Mouse (Mus musculus) cerebellum, adult 11-12 months (tissue): ENCODE measurements at regions not wholly inside any gene's neighbourhood (a gene's known extent, or its start where the extent isn't known, plus 50 kb on each side); places are given as distances from the start of the nearest gene placed in this dataset.

ENCODE experiments used
- DNase-seq: peaks from one replicate; pipeline ENCODE4 v3.0.0; 2022

DNA sequence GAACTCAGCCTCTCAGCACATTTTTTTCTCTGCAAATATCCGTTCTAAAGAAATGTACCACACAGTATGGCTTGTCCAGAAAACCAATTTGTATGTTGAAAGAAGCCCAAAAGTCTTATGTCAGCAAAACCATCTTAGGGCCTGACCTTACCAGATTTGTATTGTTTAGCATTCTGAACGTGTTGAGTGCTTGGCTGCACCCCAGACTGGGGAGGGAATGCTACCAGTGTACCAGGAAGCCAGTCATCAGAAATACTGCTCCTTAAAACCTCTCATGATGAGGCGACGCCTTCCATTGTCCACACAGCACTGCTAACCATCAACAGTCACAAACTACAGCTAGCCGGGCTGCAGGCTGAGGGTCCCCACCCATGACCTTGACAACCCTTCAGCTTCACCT is 148.3 kb upstream of the Irx5 start:
- no peak for DNase-seq

DNA sequence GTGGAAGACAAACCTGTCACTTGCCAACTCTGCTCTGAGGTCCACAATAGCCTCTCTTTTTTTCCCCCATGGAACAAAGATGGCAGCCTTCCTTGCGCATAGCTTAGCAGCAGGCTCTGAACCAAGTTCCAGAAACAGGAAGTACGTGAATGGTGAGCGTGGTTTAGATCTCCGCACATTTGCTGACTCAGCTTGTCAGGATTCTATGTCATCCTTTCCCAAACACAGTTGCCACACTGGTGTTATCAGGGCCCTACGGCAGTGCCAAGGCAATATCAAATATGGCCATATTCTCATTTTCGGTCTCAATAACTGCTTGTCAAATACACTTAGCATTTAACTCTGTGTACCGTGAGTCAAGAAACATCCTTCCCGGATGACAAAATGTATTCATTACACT is 161.8 kb upstream of the Irx5 start:
- DNase-seq: no peak

DNA sequence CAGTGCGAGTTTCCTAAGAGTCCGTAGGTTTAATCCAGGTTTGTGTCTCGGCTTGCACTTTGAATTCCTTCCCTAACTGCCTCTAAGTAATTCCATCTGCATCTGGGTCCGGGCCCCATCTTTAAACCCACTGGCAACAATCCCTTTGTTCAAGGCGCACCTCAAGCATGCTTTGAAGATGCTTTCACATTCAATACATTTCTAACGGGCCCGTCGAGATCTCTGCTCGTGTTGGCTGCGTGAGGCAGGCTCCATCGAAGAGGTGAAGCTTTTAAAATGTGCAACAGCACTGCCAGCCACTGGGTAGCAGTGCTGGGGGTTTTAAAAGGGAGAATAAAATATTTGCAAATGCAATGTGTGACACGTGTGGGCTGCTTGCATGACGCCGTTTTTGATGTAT is 163.4 kb upstream of the Irx5 start:
- DNase-seq: no peak

DNA sequence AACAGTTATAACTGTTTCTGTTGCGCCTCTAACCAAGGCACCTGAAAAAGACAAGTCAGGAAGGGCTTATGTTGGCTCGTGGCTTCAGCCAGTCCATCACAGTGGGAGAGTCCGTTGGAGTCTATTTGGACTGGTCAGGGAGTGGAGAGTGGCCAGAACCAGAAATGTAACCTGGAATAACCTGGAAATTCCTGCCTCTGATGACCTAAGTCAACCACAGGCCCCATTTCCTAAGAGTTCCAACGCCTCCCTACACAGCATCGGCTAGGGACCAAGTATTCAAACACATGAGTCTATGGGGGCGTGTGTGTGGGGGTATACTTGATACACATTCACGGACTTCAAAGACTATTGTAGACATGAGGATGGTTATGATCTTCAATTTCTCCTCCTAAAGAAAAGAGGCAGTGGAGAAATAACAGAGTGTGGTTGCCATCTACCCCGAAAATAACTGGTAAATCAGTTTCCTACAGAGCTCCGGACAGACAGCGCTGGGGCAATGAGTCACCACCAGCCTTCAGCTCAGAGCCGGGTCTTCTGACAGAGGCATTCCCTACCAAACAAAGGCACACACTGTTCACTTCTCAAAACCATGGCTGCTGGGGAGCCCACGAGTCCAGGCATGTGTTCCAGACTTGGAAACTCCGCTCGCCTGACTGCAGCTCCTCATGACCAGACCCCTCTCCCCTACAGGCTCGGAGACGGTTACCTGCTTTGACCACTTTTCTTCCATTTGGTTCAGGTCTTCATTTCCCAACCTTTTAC is 167.0 kb upstream of the Irx5 start:
- DNase-seq: no peak

DNA sequence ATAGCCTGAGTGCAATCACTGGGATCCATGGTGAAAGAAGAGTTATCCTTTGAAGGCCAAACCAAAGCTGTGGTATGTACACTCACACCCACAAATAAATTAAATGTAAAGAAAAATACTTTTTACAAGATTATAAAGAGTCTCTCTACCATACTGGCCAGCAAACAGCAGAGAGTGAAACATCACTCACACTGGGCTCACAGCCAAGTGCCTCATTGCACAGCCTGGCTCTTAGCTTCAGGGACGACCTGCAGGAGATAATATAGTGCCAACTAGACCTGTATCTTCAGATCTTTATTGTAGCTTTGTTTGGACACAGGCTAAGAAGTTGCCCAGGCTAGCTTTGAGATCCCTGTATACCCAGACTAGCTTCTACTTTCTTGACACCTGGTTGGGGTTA is 174.1 kb upstream of the Irx5 start:
- DNase-seq: no peak

DNA sequence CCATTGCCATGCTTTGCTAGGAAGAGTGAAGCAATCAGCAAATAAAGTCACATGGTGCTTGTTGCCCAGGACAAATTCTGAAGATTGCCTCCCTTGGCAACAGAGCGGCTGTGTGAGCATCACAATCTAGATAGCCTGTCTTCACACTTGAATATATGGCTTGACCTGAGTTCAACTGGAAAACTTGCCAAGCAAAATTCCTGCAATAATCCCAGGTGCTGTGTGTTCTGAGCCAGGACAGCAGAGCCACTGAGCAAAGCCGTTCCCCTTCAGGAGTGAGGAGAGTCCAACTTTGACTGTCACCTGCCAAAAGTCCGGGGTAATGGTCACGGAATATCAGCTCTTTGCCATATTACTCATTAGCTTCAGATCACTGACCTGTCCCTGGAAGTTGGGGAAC is 176.8 kb upstream of the Irx5 start:
- DNase-seq: no peak

DNA sequence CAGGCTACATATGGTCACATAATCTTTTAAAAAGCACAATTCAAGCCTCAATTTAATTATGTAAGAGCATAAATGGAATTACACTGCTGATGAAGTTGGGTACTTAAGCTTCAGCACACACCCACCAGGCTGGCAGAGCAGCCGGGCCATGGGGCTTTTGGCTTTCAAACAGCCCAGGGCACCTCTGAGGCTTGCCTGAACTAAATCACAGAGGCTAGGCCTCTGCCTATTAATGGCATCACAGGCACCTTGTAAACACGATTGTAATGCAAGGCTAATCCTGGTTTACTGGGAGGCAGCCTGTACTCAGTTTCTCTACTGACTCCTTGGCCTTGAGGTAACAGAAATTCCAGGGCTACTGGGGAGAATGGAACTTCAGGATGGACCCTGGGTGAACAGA is 178.1 kb upstream of the Irx5 start:
- no peak for DNase-seq

DNA sequence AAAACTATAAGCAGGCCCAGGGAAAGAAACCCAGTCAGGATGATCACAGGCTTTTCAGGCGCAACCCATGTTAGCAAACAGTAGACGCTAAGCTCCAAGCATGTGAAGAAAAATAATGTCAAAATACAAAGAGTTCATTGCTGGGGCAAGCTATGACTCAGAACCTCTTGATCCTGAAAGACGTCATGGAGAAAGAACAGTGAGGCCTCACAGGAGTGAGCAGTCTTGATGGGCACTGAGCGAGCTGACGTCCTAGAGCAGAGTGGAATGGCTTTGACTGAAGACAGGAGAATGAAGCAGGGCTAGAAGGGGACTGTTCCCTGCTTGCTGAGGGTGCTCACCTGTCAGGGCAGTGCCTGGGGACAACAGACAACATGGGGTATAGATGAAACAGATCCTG is 181.3 kb upstream of the Irx5 start:
- DNase-seq: no peak

DNA sequence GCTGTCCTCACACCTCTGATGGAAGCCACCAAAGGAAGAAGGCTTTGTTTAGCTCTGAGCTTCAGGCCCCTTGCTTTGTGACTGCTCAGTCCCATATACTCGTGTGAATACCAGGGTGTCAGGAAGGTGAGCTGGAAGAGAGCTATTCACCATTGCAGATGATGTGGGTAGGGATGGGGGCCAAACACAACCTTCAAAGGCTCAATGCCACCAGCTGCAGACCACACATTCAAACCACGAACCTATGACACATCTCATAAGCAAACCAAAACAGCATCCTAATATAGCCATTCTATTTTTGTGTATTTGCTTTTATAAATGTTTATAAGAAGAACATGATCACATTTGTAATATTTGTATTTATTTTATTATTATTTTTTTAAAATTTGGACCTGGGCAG is 183.3 kb upstream of the Irx5 start:
- no peak for DNase-seq

DNA sequence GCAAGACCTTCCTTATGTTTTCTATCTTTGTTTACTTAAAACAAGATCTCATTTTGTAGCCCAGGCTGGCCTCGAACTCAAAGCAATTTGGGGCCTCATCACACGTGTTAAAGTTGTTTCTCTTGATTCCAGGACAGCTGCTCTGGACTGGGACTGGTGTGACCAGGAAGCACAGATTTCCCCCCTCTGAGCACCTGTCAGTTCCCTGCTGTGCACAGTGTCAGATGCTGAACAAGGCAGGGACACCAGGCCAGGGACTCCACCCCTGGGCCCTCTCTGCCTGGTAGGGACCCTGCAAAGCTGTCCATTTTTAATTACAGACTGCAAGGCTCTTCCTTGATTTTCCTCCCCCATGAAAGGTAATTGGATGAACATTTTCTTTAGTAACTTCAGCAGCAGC is 185.8 kb upstream of the Irx5 start:
- DNase-seq: no peak

DNA sequence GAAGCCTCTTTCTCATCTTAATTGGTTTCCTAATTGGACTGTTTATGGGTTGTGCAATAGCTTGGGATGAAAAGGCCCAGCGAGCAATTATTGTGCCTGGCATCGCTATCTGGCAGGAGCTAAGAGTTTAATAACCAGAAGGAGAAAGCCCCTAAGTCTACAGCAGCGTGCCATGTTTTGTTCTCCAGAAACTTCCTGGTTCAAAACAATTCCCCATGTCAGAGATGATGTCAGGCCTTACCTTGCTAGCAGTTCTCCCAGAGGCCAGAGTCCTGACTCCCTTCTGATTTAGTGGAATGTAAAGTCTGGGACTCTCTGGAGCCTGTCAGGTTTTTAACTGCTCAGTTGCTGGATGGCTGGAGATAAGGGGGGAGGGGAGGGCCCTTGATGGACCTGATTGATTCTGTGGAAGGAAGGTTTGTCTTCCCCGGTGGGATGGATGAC is 190.1 kb upstream of the Irx5 start:
- no peak for DNase-seq

DNA sequence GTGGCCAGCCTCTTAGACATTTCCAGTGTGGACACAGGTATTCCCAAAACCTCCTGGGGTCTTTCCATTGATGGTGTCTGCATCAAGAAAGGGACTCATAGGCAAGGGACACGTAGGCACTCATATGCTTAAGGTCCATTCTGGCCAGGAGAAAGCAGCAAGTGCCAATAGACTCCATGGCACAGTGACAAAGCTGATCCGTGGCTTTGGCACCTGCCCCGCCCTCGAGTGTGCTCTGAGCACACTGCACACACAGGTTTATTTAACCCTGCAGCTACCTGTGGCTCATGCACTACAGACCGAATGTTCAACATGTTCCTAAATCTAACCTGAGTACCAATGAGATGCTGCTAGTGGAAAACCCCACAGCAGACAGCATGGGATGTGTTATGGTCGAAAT is 192.1 kb upstream of the Irx5 start:
- no peak for DNase-seq

DNA sequence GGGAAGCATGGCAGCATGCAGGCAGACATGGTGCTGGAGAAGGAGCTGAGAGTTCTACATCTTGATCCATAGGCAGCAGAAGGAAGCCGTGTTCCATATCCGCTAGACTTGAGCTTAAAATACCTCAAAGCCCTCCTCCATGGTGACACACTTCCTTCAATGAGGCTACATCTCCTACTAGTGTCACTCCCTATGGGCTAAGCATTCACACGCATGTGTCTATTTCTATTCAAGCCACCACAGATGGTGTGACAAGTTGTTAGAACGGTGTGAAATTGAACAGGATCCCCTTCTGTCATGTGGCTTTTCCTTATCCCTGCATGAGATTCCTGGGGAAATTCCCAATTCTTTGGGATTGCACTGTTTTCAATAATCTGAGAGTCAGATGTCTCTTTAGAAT is 192.9 kb upstream of the Irx5 start:
- no peak for DNase-seq

DNA sequence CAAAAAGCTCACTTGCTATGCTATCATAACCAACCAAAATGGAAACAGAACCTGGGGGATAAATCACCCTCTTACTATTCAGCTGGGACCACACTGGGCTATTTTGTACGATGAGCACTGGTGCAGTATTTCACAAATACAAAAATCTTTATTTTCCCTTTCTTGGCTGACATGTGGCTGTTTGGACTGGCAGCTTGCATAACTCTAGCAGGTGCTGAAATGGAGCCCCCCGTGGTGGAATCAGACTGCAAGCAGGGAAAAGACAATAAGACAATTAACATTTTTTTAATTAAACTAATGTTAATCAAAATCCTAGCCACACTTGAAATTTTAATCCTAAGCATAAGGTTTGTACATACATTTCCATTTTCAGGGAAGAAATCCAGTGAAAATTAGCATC is 196.4 kb upstream of the Irx5 start:
- no peak for DNase-seq

DNA sequence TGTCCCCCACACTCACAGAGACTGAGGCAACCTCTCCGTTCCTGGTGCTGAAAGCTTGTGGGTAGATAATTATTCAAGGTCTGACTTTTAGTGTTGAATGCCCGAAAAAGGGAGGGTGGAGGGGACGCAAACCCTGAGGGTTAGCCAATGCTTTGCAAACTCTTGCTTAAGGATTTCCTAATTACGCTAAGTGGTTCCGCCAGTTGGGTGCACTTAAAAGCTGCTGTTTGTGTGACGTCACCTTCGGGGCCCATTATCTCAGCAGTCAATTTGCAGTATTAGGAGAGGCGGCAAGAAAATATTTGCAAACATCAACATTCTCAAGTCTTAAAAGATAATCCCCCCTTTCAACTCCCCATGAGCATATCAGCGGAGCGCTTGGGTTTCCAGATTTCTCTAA is 199.2 kb upstream of the Irx5 start:
- no peak for DNase-seq

DNA sequence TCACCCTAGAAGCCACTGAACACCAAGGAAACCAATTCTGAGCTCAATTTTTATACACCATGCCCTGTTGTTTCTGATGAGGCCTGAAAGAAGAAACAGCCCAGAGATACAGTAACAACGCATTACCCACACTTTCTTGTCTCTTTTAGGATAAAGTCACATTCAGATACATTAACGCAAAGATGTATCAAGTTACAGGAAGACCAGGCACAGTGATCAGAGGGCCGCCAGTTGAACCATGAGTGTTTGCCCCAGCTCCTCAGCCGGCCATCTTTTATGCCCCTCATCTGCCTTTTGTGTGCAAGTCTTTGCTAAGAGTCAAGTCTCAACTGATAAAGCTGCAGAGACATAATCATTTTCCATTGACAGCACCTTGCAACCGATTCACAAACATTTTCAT is 204.9 kb upstream of the Irx5 start:
- DNase-seq: no peak

DNA sequence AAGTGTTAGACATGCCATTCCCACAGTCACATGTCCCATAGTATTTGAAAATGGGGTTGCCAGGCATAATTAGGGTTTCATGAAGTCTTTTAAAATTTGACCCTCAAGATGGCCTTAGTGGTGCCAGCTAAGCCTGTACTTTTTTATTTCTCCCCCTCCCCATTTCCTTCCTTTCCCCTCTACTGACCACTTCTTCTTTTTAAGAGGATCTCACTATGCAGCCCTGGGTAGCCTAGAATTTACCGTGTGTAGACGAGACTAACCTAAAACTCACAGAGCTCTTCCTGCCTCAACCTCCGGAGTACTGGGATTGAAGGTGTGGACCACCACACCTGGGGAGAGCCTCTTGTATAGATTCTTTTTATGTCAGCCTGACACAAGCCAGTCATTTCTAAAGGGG is 209.8 kb upstream of the Irx5 start:
- no peak for DNase-seq

DNA sequence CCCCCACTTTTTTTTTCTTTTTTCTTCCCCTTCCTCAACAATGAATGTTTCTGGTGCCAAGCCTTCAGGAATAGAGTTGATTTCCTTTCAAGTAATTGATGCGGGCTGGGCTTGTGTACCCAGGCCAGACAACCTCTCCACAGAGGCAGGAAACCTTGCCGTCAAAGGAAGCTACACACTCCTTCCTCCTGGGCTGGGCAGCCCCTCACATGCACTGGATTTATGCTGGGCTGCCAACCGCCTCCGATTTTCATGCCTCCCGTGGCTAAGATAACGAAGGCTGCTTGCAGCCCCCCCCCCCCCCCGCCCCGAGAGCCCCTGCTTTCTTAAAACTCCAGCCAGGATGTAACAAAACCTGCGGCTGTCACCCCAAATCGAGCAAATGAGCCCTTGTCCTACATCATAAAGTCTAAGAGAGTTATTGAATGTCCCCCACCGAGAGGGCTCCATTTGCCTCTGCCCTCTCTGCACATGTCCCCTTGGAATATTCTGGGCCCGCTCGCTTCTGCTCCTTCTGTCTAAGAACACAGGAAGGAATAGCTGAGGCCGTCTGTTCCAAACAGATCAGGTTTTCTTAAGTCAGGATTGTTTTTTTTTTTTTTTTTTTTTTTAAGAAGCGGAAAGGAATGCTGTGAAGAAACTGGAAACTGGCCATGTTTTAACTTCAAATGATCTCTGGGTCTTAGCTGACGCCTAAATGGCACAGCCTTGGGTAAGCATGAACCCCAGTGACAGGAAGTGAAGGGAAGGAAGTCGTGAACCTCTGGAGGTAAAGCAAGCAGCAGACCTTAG is 220.1 kb upstream of the Irx5 start:
- no peak for DNase-seq

DNA sequence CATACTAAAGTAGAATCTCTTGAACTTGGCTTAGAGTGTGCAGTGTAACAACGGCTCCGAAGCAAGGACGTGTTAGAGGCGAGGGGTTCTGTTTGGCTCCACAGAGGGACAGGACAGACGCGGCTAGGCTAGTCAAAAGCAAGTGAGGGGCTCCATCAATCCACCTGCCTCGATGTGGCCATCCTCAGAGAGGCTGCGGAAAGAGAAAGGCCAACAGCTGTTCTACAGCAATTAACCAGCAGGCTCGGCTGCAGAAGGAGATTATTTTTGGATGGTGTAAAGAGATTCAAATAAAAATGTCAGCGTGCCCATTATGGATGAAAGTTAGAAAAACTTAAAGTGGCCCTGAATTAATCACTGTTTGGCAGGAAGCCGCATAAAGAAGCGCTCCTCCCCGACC is 221.0 kb upstream of the Irx5 start:
- DNase-seq: no peak

DNA sequence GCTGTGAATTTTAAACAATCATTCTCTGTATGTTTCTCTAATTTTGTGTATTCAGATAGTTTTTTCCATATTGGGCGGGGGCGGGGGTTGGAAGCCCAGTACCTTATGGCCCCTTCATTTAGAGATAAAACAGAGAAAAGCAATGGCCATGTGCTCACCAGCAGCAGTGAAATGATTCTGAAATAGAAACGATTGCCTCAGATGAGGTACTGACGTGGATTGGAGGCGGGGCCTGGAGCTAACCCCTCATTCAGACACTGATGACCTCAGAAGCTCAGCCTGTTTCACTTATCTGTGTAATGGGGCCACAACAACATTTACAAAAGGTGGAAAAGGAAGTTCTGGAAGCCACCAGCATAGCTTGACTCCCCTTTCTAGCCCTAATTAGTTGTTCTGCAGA is 223.0 kb upstream of the Irx5 start:
- DNase-seq: no peak

DNA sequence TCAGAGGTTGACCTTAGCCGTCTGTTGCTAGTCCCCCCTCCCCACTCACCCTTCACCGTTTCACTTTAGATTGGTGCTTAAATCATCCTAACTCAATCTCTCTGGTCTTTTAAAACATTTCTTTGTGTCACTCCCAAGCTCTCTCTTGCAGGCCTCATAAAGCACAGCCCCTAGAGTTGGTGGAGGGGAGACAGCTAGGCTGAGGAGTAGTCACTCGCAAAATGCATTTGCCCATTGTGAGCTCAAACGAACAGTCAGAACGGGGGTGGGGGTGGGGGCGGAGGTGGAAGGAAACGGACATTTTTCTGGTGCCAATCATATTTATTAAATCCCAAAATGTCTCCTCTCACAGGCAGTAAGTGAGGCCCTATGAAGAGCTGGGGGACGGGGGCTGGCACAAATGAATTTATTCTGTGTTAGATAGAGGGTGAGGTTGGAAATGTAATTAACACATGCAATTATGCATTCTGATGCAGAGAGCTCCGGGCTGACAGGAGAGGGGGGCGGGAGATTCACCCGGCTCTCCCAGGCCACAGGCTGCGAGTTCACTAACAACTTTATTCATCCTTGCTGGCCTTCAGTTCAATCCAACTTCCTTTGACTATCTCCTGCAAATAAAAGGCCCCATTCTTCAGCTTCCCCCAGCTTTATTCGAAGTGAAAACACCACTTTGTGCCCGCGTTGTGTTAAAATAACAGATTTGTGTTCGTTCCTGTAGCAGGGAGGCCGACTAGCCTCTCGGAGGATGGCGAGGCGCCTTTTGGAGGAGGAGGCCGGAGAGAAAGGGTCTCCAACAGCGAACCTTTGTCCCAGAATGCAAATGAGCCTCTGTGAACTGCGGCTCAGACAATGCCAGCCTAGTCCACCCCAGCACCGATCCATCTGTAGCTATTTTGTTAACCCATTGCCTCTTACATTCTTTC is 223.7 kb upstream of the Irx5 start:
- DNase-seq: peak; percentile 20

DNA sequence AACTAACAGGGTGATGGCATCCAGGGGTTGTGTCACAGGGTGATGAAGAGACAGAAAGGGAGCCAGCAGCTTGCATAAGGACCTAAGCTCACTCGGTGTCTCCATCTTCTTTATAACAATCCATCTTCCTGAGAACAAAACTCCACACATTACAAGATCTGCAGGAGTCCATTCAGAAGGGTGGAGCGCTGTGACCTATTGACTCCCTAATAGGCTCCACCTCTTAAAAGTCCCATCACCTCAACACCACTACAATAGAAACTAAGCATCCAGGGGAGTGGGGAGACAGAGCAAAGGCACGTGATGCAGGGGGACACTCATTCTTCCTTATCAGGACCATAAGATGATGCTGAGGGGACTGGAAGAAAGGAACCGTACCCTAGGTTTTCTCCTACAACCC is 224.5 kb upstream of the Irx5 start:
- no peak for DNase-seq

DNA sequence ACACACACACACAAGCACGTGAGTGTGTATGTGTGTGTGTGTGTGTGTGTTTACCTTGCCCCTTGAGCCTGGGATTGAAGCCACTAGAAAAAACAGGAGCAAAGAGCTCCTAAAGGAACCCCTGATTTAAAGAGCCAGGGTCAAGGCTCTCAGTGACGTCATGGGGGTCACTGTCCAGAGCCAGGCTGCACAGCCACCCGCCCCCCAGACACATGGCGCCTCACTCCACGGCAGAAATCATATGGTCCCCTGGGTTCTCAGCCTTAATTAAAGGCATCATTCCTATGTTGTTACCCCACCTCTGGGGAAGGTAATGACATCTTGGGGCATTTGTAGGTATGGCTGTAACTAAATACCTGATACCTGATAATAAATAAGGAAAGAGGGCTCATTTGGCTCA is 224.9 kb upstream of the Irx5 start:
- DNase-seq: no peak
